Mouse (Mus musculus): ENCODE results near the gene Zfp52. TPM values are rescaled to one million over a fixed set of nuclear protein-coding genes. Genes with fewer than 3 reads are reported as not detected.

Zfp52 gene
- 3.5 and 4.0 TPM in 2 replicates for polyA plus RNA-seq (2012; rRNA removed)

- TF ChIP-seq CTCF (IDR thresholded peaks at IDR 0.05; ENCODE audit: borderline replicate concordance, insufficient read depth, low read depth, low read length) (no peak), POLR2A (IDR thresholded peaks at IDR 0.05; ENCODE audit: borderline replicate concordance, insufficient read depth, low read length) (0 out of 2 replicates have a peak, but pooled peaks have one; percentile 38)
- peaks cover 3% of the 10 kb centered on the region; the same call in 1 of the 2 replicates for H3K4me1 ChIP-seq (ENCODE audit: control insufficient read depth, insufficient read depth, low read length)
- H3K27ac ChIP-seq (ENCODE audit: insufficient read depth, low read length) = peak within 1 kb of the TSS; percentile 29
- H3K4me3 ChIP-seq (replicated peaks; ENCODE audit: insufficient read depth, low read depth, low read length) = peak within 1 kb of the TSS; percentile 85
- peak; percentile 68 to 73 for DNase-seq
- 4% methylated on average over 20 of the region's 21 CpGs for WGBS
- H3K27me3 ChIP-seq (ENCODE audit: control insufficient read depth, insufficient read depth, low read length) = no peaks in the 10 kb centered on the region
Observed at GRCm38 (mm10) chr17:21535096-21536001, at the start of gene Zfp52. Gene Zfp52 (plus strand): TSS chr17:21535539.

- WGBS = 2% methylated on average over 34 of the region's 34 CpGs
- Histone ChIP-seq H3K27ac (ENCODE audit: insufficient read depth, low read length) (no peak within 1 kb of the TSS), H3K4me3 (replicated peaks; ENCODE audit: insufficient read depth, low read depth, low read length) (peak within 1 kb of the TSS; percentile 76), H3K27me3 (ENCODE audit: control insufficient read depth, insufficient read depth, low read length) (no peaks in the 10 kb centered on the region), H3K4me1 (ENCODE audit: control insufficient read depth, insufficient read depth, low read length) (no peaks in the 10 kb centered on the region)
- TF ChIP-seq POLR2A (IDR thresholded peaks at IDR 0.05; ENCODE audit: borderline replicate concordance, insufficient read depth, low read length) (peak; percentile 73; the same call in 1 of the 2 replicates), CTCF (IDR thresholded peaks at IDR 0.05; ENCODE audit: borderline replicate concordance, insufficient read depth, low read depth, low read length) (no peak)
- peak; percentile 81 to 84 for DNase-seq
Observed at GRCm38 (mm10) chr17:21488760-21489499, 46.4 kb upstream of the Zfp52 start, which contains the start of gene Zfp53. Gene Zfp53 (plus strand): TSS chr17:21488998.

- Histone ChIP-seq H3K4me3 (replicated peaks; ENCODE audit: insufficient read depth, low read depth, low read length) (no peak overlapping the region), H3K4me1 (ENCODE audit: control insufficient read depth, insufficient read depth, low read length) (no peaks in the 10 kb centered on the region), H3K27ac (ENCODE audit: insufficient read depth, low read length) (no peak overlapping the region), H3K27me3 (ENCODE audit: control insufficient read depth, insufficient read depth, low read length) (no peaks in the 10 kb centered on the region)
- WGBS = 11% methylated on average over 8 of the region's 8 CpGs
- no peak for TF ChIP-seq CTCF (IDR thresholded peaks at IDR 0.05; ENCODE audit: borderline replicate concordance, insufficient read depth, low read depth, low read length)
- no peak for TF ChIP-seq POLR2A (IDR thresholded peaks at IDR 0.05; ENCODE audit: borderline replicate concordance, insufficient read depth, low read length)
- no peak for DNase-seq
Observed at GRCm38 (mm10) chr17:21489500-21490001, 45.8 kb upstream of the Zfp52 start.

GRCm38 (mm10) chr17:21501365-21501764, 34.0 kb upstream of the Zfp52 start:
- no peak overlapping the region for H3K27ac ChIP-seq (ENCODE audit: insufficient read depth, low read length)
- no peaks in the 10 kb centered on the region for H3K4me1 ChIP-seq (ENCODE audit: control insufficient read depth, insufficient read depth, low read length)
- TF ChIP-seq POLR2A (IDR thresholded peaks at IDR 0.05; ENCODE audit: borderline replicate concordance, insufficient read depth, low read length) (no peak), CTCF (IDR thresholded peaks at IDR 0.05; ENCODE audit: borderline replicate concordance, insufficient read depth, low read depth, low read length) (no peak)
- H3K4me3 ChIP-seq (replicated peaks; ENCODE audit: insufficient read depth, low read depth, low read length) = no peak overlapping the region
- WGBS = 78% methylated on average over 1 of the region's 1 CpGs
- no peak for DNase-seq
- no peaks in the 10 kb centered on the region for H3K27me3 ChIP-seq (ENCODE audit: control insufficient read depth, insufficient read depth, low read length)

DNA sequence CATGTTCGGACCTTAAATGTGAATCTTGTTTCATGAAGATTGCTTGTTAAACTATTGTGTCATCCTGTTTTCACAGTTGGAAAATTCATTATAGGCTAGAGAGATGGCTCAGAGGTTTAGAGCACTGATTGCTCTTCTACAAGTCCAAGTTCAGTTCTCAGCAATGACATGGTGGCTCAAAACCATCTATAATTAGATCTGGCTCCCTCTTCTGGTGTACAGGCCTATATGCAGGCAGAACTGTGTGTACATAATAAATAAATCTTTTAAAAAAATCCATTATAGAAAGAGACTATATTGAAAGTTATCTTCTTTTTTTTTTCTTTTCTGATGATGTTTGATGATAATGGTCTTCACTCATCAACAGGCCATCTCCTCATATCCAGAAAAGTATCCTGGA, 30.8 kb upstream of the Zfp52 start:
- WGBS = 96% methylated on average over 1 of the region's 1 CpGs
- Histone ChIP-seq H3K4me1 (ENCODE audit: control insufficient read depth, insufficient read depth, low read length) (no peaks in the 10 kb centered on the region), H3K27ac (ENCODE audit: insufficient read depth, low read length) (no peak overlapping the region), H3K27me3 (ENCODE audit: control insufficient read depth, insufficient read depth, low read length) (no peaks in the 10 kb centered on the region), H3K4me3 (replicated peaks; ENCODE audit: insufficient read depth, low read depth, low read length) (no peak overlapping the region)
- no peak for DNase-seq
- TF ChIP-seq CTCF (IDR thresholded peaks at IDR 0.05; ENCODE audit: borderline replicate concordance, insufficient read depth, low read depth, low read length) (no peak), POLR2A (IDR thresholded peaks at IDR 0.05; ENCODE audit: borderline replicate concordance, insufficient read depth, low read length) (no peak)

DNA sequence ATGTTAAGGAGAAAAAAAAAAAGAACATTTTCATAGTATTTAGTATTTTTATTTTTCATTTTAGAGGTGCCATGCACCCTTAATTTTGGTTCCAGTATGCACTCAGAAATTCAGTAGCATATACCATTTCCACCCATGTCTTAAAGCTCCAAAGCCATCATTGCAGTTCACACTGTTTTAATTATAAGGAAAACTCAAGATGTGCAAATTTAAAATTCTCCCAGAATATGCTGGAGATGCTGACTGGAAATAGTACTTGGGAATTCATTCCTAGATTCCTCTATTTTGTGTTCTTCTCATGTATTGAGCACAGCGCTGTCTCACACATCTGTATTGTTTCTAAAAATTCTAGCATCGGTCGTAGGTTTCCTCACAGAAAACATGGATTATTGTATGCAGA, 29.1 kb upstream of the Zfp52 start:
- no peak for DNase-seq
- TF ChIP-seq POLR2A (IDR thresholded peaks at IDR 0.05; ENCODE audit: borderline replicate concordance, insufficient read depth, low read length) = no peak
- no peak for TF ChIP-seq CTCF (IDR thresholded peaks at IDR 0.05; ENCODE audit: borderline replicate concordance, insufficient read depth, low read depth, low read length)
- Histone ChIP-seq H3K4me1 (ENCODE audit: control insufficient read depth, insufficient read depth, low read length) (no peaks in the 10 kb centered on the region), H3K27me3 (ENCODE audit: control insufficient read depth, insufficient read depth, low read length) (no peaks in the 10 kb centered on the region), H3K4me3 (replicated peaks; ENCODE audit: insufficient read depth, low read depth, low read length) (no peak overlapping the region), H3K27ac (ENCODE audit: insufficient read depth, low read length) (no peak overlapping the region)
- WGBS = 93% methylated on average over 3 of the region's 3 CpGs

DNA sequence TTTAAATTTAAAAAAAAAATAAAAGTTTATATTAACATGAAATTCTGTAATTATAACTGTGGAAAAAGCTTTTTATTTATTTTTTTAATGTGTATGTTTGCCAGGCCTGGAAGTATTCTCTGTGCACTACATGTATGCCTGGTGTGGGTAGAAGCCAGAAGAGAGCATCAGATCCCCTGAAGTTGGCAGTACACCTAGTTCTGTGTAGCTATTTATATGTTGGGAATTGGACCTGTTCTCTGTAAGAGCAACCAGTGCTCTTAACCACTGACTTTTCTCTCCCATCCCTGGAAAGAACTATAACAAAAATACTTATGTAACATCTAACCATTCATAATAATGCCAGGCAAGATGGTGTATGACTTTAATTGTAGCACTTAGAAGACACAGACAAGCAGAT, 25.6 kb upstream of the Zfp52 start:
- TF ChIP-seq CTCF (IDR thresholded peaks at IDR 0.05; ENCODE audit: borderline replicate concordance, insufficient read depth, low read depth, low read length) = no peak
- no peak for TF ChIP-seq POLR2A (IDR thresholded peaks at IDR 0.05; ENCODE audit: borderline replicate concordance, insufficient read depth, low read length)
- H3K27me3 ChIP-seq (ENCODE audit: control insufficient read depth, insufficient read depth, low read length) = no peaks in the 10 kb centered on the region
- H3K4me3 ChIP-seq (replicated peaks; ENCODE audit: insufficient read depth, low read depth, low read length) = no peak overlapping the region
- H3K27ac ChIP-seq (ENCODE audit: insufficient read depth, low read length) = no peak overlapping the region
- H3K4me1 ChIP-seq (ENCODE audit: control insufficient read depth, insufficient read depth, low read length) = no peaks in the 10 kb centered on the region
- no peak for DNase-seq
